Mouse (Mus musculus): ENCODE measurements around the gene Fmnl2.

Fmnl2 gene

DNA sequence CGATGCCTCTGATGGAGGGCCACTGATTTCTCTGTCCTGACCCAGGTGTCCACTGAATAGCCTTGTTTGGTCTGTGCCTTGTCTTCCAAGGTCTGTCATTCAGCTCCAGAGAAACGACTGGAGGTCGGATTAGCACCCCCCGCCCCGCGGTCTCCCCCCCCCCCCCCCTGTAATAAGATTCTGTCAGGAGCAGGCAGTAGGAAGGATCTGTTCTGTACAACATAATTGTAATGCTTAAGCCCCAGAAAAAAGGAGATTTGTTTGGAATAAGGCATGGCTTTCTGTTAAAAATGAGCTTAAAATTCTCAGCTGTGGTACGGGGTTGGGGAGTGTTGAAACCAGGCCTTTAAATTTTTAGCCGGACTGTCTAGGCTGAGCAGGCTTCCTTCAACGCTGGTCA, 181.1 kb downstream of the Fmnl2 start:
- in situ Hi-C loops (cut with MseI, MboI), result no loop called here

DNA sequence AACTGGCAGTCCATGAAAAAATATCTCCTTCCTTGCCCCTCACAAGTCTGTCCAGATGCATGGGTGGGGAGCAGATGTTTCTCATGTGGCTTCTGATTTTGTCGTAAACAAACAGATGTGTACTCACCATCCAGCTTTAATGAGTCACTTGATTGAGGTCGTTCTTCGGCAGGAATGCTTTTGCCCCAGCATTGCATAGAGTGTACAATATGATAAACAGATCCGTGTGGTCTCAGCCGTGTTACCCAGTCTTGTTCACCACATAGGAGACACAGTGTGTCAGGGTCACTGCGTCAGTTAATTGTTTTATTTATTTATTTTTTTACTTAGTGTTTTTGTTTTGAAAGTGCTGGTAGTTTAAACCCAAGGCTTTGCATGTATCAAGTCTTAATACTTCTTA, 189.4 kb downstream of the Fmnl2 start:
- in situ Hi-C loops (cut with MseI, MboI), result no loop called here

- in situ Hi-C loops (cut with MseI, MboI), result no loop called here
These were observed 190.2 kb downstream of the Fmnl2 start for GRCm38 (mm10) chr2:53047749-53048387.

DNA sequence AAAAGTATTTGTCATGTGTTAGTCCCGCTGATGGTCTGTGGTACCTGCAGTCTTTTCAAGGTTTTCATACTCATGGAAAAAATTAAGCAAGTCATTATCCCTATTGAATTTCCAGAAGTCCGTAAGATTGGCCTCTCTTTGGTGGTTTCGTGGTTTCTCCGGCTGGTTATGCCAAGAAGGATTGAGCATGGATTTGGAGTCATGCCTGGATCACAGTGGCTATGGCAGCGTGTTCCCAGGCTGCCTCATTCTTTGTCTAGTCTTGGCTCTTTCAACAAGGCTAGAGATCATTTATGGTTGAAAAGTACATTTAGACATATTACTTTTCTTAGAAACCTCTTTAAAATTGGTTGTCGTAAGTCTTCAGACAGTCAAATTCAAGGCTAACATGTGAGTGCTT, 192.7 kb downstream of the Fmnl2 start:
- in situ Hi-C loops (cut with MseI, MboI), result no loop called here

DNA sequence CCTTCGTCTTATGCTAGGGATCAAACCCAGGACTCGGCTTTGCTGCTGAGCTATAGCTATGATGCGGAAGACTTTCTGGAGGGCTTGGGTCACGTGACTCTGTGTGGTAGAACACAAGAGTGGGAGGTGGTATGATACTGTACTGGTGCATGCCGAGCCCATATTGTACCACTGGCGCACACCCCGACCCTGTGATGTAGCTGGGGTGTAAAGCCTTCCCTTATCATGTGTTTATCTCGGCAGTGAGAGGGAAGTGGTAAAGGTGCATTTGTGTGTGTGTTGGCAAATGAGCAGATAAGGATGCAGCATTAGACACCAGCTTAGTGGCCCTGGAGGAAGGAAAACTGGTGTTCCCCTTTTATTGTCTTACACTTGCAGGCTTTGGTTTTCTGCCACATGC, 193.8 kb downstream of the Fmnl2 start:
- in situ Hi-C loops (cut with MseI, MboI), result no loop called here

GRCm38 (mm10) chr2:53053714-53054113, 196.1 kb downstream of the Fmnl2 start:
- in situ Hi-C loops (cut with MseI, MboI), result no loop called here

DNA sequence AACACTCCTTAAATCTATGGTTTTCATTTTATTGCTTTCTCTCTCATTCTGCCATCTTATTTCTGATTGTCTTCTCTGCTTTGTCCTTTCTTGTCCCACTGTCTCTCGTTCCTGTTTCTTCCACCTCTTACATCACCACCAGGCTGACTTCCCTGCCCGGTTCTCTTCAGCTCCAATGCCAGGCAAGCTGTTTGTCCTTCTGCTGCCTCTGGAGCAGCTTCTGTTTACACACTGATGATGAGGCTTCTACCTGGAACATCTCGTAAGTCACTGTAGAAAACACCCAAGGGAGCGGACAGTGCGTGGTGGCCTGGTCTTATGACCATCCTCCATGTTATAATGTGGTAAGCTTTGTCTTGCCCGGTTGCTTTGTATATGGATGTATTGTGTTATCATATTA, 198.9 kb downstream of the Fmnl2 start:
- in situ Hi-C loops (cut with MseI, MboI), result no loop called here

- in situ Hi-C loops (cut with MseI, MboI), result no loop called here
These were observed 199.6 kb downstream of the Fmnl2 start for GRCm38 (mm10) chr2:53057291-53057690.

DNA sequence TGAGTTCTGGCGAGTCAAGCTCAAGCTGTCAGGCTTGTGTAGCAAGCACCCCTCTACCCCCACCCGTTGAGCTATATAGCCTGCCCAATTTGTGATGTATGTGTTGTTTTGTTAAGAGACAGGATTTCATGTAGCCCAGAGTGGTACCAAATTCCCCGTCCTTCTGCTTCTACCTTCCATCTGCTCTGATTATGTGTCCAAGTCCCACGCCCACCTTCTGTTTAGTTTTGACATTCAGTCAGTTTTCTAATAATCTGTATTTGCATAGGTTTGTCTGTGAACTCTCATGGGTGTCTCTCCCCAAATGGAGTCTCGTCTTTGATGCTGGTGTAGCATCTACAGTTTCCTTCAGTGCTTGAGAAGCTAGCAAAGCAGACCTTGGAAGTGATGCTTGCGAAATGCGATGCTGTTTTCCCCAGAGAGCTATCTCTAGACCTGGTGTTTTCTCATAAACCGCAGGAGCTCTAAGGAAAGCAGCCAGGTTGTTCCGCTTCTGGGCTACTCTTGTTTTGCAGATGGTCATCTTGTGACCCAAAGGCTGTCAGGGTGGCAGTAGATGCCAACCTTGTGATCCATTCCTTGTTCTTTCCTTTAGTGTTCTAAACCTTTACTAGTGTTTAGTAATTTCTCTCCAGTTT, 203.8 kb downstream of the Fmnl2 start:
- in situ Hi-C loops (cut with MseI, MboI), result no loop called here

DNA sequence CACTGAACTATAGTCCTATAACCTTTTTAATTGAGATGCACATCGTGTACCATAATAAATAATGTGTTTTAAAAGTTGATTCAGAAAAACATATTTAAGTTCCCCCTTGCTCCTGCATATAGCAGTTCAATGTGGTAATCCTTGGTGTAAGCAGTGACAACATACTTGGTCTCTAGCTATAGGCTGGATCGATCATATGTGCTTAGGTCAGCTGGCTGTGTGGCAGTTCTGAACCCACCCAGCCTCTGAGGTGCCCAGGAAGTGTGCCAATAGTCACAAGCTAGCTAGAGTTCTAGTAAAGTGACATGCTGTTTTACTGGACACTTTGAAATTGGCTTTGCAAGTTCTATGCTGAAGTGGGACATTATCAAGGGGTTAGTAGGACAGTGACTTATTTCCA, 209.3 kb downstream of the Fmnl2 start:
- in situ Hi-C loops (cut with MseI, MboI), result no loop called here

DNA sequence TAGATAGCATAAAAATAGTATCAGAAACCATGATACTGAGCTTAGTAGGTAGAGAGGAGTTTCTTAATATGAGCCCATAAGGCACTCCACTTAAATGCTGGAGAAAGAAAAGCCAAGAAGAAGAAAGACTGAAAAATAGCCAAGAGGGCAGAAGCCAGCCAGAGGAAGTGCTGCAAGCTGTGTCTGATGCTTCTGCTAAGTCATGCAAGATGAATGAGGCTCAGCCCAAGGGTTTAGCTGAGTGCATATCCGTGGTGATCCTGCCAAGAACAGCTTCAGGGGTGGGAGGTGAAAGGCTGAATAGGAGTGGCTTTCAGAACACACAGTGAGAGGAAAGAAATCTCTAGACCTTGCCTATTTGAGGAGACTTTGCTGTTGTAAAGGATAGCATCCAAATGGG, 212.9 kb downstream of the Fmnl2 start:
- in situ Hi-C loops (cut with MseI, MboI), result no loop called here

- in situ Hi-C loops (cut with MseI, MboI), result loop anchor here (5.0 kb wide), 1 partner anchor 317 kb away; no protein-coding TSS in a partner anchor
These were observed 222.1 kb downstream of the Fmnl2 start for GRCm38 (mm10) chr2:53079693-53080286.

DNA sequence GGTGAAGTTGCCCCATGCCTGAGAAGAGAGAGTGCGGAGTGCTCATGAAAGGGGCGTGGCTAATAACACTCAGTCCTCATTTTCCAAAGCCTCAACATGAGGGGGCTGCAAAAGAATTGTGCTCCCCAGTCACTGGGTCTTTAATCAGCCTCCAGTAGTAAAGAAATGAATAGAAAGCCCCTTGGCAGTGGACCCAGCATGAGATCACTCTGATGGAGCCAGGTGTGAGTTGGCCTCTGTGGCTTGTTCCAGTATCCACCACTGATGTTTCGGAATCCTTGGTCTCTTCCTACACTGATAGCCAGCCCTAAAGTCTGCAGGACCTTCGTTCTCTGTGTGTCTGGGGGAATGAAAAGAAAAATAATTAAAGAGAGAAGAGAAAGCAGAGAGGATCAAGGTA, 224.4 kb downstream of the Fmnl2 start:
- in situ Hi-C loops (cut with MseI, MboI), result loop anchor here (5.0 kb wide), 1 partner anchor 320 kb away; no protein-coding TSS in a partner anchor

GRCm38 (mm10) chr2:53082501-53082900, 224.8 kb downstream of the Fmnl2 start:
- in situ Hi-C loops (cut with MseI, MboI), result loop anchor here (5.0 kb wide), 1 partner anchor 320 kb away; no protein-coding TSS in a partner anchor

DNA sequence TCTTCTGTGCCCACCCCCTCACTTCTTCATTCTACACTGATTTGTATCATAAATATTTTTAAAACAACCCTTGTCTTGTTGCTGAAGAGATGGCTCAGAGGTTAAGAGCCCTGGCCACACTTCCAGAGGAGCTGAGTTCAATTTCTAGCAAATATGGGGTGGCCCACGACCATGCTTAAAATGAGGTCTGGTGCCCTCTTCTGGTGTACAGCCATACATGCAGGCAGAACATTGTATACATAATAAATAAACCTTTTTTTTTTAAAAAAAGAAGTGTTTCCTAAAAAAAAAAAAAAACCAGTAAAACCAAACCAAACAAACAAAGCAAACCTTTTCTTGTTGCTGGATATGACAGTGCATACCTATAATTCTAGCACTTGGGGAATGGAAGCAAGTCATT, 225.6 kb downstream of the Fmnl2 start:
- in situ Hi-C loops (cut with MseI, MboI), result loop anchor here (5.0 kb wide), 1 partner anchor 321 kb away; no protein-coding TSS in a partner anchor

DNA sequence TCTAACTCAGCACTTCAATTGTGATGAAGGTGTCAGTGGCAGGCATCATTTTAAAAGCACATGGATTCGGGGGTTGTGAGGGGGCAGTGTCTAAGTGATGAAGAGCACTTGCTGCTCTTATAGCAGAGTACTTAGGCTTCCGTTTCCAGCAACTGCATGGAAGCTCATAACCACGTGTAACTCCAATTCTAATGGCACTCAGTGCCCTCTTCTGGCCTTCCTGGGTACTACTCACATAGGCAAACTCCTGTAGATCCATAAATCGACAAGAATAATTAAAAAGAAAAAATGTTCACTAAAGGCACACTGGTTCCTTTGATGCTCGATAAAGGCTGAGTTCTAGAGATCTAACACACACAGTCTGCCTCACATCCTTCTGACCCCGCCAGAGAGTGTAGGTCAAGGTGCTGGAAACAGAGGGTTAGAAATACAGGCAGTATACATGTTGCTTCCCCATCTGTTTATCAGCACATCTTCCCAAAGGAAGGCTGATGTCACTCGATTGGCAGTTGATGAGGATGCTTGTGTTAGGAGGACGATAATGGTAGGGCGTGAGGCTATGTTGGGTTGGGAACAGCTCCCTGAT, 228.1 kb downstream of the Fmnl2 start:
- in situ Hi-C loops (cut with MseI, MboI), result no loop called here

DNA sequence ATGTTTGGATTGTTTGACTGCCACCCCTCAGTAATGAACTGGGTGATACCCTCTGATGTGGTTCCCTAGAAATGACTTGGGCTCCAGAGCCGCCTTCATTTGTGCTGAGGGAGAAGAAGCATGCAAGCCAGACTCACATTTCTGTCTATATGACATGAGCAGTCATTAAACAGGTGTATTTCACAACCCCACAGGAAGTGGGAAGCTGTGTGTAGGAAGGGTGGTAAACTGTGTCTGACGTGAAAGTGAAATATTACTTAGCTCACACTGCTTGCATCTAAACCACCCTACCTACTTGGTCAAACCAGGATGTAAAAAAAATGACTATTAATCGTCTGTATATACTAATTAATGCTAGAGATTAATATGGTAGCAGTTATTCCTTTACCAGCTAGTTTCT, 231.1 kb downstream of the Fmnl2 start:
- in situ Hi-C loops (cut with MseI, MboI), result no loop called here

- in situ Hi-C loops (cut with MseI, MboI), result no loop called here
These were observed 237.4 kb downstream of the Fmnl2 start for GRCm38 (mm10) chr2:53095031-53095430.

DNA sequence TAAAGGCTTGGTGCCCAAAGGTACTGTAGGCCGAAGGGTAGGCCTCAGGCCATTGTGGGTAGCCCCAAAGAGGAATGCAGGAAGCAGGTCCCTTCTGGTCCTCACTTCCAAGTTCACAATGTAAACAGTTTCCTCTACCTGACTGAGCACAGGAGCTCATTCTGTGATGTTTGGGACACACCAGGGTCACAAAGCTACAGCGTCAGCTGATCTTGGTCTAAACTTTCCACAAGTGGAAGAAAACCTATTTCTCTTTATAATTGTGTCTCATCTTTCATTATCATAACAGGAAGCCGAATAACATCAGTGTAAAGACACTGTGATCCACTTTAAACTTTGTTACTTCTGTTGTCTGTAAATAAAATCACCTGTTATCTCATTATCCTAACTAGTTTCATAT, 237.8 kb downstream of the Fmnl2 start:
- in situ Hi-C loops (cut with MseI, MboI), result no loop called here

GRCm38 (mm10) chr2:53100093-53100492, 242.4 kb downstream of the Fmnl2 start:
- in situ Hi-C loops (cut with MseI, MboI), result no loop called here

DNA sequence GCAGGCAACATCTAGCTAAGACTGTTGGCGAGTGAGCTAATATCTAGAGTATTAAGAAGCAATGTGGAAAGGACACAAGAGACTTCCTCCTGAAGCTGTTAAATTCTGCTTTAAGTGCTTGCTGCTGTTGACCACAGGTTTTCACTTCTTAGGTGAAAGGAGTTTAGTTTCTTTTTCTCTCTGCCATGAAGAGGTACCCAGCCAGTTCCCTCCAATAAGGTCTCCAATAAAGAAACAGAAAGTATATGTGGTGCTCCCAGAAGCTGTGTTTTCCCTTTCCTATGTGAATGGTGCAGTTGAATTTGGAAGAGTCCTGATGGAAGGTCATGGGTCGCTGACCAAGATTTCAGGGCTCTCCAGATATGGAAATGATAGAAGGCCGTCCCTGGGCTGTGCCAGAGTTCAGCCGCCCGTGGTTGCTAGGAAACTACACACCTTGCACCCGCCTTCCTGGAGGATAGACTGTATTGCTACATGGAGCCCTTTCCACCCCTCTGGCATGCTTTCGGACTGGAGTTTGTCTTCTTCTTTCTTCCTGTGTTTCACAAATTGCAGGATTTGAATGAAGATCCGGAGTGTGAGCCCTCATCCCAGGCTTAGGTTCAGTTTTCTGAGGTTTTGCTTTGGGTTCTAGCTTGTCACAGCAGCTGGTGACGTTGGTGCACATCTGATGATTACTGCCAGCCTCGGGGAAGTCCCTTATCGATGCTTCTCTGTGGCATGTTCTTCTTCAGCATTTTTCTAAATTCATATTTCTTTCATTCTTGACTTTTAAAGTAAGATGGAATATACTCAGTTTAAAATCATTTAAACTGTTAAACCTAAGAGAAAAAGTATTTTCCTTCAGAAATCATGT, 244.5 kb downstream of the Fmnl2 start:
- in situ Hi-C loops (cut with MseI, MboI), result no loop called here

DNA sequence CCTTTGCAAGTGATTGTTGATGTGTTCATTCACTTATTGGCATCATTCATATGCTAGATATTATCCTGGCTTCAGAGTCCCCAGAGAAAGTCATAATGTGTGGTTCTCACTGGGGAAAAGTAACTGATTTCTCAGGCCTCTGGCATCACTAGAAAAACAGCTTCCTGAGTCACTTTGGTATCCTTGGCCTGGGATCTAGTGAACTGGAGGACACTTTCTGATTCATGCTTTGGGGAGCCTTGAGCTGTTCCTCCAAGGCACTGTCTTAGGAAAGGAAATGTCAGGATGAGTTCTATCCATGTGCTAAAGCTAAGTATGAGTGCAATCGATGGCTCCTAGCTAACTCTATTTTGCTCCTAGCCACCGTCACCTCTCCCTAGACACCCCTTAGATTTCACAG, 245.2 kb downstream of the Fmnl2 start:
- in situ Hi-C loops (cut with MseI, MboI), result no loop called here

Measured in mouse trophoblast stem cell (cell line).